Mouse (Mus musculus) layer of hippocampus, adult 2 months (tissue): ENCODE measurements at regions not wholly inside any gene's neighbourhood (a gene's known extent, or its start where the extent isn't known, plus 50 kb on each side); places are given as distances from the start of the nearest gene placed in this dataset.
"Not testable (repeated sequence)": the region's sequence is repeated elsewhere in the genome, so short reads cannot be mapped to it uniquely, and the experiment has no call there.

Experiments used
- DNase-seq, 2 experiments: peaks; one replicate each; pipeline ENCODE4 v3.0.0; 2022; ENCODE audit warnings: low spot score in 2 of 2
- H3K27ac ChIP-seq: fragments of 200-600 bp; 2 replicates; pipeline ENCODE4 v1.8.1; 2022
- H3K4me3 ChIP-seq: fragments of 200-600 bp; 2 replicates; pipeline ENCODE4 v1.8.1; 2022; ENCODE audit warnings: mild to moderate bottlenecking
- CTCF ChIP-seq: fragments of 200-600 bp; conservative IDR thresholded peaks from 2 replicates; pipeline ENCODE4 v1.8.1; 2022; ENCODE audit warnings: antibody characterized with exemption, mild to moderate bottlenecking, moderate library complexity

DNA sequence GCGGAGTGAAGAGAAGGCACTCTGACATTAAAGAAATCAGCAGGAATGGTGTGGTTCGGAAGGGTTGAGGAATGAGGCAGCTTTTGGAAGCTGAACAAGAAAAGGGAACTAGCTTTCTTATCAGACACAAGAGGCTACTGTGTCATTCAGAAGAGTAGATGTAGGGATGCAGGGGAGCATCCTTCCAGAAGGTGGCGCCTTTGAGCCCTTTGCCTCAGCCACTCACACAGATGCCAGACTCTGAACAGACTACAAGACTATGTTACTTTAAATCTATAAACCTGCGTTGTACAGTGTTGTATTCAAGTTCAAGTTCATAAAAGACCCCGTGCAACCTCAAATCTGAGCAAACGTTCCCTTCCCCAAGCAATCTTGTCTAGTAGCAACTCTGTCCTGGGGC, 128.9 kb downstream of the Kap start:
- TF ChIP-seq CTCF: peak; percentile 13; the same call in 1 of the 2 replicates
- H3K27ac ChIP-seq, H3K4me3 ChIP-seq, DNase-seq: not testable (repeated sequence)

DNA sequence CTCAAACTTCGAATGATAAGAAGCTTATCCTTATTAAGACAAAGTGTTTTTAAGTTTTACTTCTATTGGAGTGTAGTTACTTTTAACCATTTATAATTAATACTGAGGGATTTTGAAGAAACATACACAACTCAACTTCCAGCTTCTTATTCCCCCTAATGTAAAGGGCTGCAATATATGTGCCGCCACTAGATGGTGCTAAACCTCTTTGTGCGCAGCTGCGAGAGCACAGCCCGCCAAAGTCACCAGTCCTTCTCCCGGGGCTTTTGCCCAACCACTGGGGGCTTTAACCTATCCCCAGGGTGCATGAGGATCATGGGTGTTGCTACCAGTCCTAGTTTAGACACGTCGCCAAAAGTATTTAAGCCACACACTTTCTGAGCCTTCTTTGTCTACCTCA, 146.8 kb downstream of the Kap start:
- TF ChIP-seq CTCF: peak; percentile 78
- DNase-seq: peak in 1 of 2 experiments; percentile 24
- H3K4me3 ChIP-seq, H3K27ac ChIP-seq: not testable (repeated sequence)

DNA sequence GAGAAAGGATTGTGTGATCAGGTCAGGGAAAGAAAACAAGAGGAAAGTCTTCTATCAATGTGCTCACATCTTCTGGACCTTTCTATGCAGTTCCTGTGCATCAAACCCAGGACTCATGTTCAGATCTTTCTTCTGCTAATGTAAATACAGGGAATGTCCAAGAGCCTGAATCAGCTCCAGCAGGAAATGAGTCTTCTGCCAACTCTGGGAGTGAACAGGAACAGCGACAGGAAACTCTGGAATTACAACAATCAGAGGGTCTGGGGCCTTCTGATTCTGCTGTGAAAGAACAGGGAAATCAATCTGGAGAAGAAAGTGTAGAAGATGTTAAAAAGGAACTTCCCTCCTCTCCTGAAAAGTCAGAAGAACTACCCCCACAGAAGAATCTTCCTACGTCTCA, 151.9 kb downstream of the Kap start:
- no peak overlapping the region for H3K4me3 ChIP-seq
- no peak overlapping the region for H3K27ac ChIP-seq
- no peak for TF ChIP-seq CTCF
- DNase-seq: no peak
